Mouse (Mus musculus): ENCODE data around the gene Tmem38b. TPM values are rescaled to one million over a fixed set of nuclear protein-coding genes. Genes with fewer than 3 reads are reported as not detected.
"Not testable (repeated sequence)": the region's sequence is repeated elsewhere in the genome, so short reads cannot be mapped to it uniquely, and the experiment has no call there.

Gene Tmem38b
- total RNA-seq, 2 experiments from 2014 or later, result 58.6 to 69.6 TPM

- intact Hi-C loops (cut with DNase I), result no loop called here
- DNase-seq, result peak; percentile 33
- Histone ChIP-seq H3K27ac (peak overlapping the region; percentile 52; the same call in 1 of the 2 replicates), H3K4me3 (no peak overlapping the region)
- no peak for TF ChIP-seq CTCF (IDR thresholded peaks at IDR 0.05)
Observed at GRCm38 (mm10) chr4:53798896-53799676, 26.8 kb upstream of the Tmem38b start.

- no peak for TF ChIP-seq CTCF (IDR thresholded peaks at IDR 0.05)
- Histone ChIP-seq H3K4me3 (no peak overlapping the region), H3K27ac (peak overlapping the region; percentile 52)
- intact Hi-C loops (cut with DNase I), result no loop called here
- no peak for DNase-seq
Observed at GRCm38 (mm10) chr4:53799753-53800152, 26.1 kb upstream of the Tmem38b start.

GRCm38 (mm10) chr4:53803674-53804073 lies 22.2 kb upstream of the Tmem38b start:
- H3K4me3 ChIP-seq; DNase-seq; intact Hi-C loops (cut with DNase I); H3K27ac ChIP-seq: not testable (repeated sequence)

- H3K27ac ChIP-seq; intact Hi-C loops (cut with DNase I); H3K4me3 ChIP-seq; DNase-seq: not testable (repeated sequence)
Observed at GRCm38 (mm10) chr4:53806428-53806827, 19.4 kb upstream of the Tmem38b start.

GRCm38 (mm10) chr4:53818320-53818719 lies 7.5 kb upstream of the Tmem38b start:
- H3K4me3 ChIP-seq, result no peak overlapping the region
- no peak overlapping the region for H3K27ac ChIP-seq
- intact Hi-C loops (cut with DNase I), result no loop called here
- no peak for TF ChIP-seq CTCF (IDR thresholded peaks at IDR 0.05)
- no peak for DNase-seq

GRCm38 (mm10) chr4:53823697-53824096 lies 2.1 kb upstream of the Tmem38b start:
- Histone ChIP-seq H3K4me3 (no peak overlapping the region), H3K27ac (peak overlapping the region; percentile 98)
- peak; percentile 41 for TF ChIP-seq CTCF (IDR thresholded peaks at IDR 0.05)
- DNase-seq, result peak; percentile 82
- intact Hi-C loops (cut with DNase I), result no loop called here

GRCm38 (mm10) chr4:53824831-53825230 lies 1.0 kb upstream of the Tmem38b start:
- no peak overlapping the region for H3K4me3 ChIP-seq
- TF ChIP-seq CTCF (IDR thresholded peaks at IDR 0.05), result no peak
- DNase-seq, result no peak
- intact Hi-C loops (cut with DNase I), result no loop called here
- H3K27ac ChIP-seq, result peak overlapping the region; percentile 98

- Histone ChIP-seq H3K4me3 (peak overlapping the region; percentile 97), H3K27ac (peak overlapping the region; percentile 98)
- no peak for TF ChIP-seq CTCF (IDR thresholded peaks at IDR 0.05)
- no peak for DNase-seq
- intact Hi-C loops (cut with DNase I), result no loop called here
Observed at GRCm38 (mm10) chr4:53826641-53827248, 900 bp downstream of the Tmem38b start.

- Histone ChIP-seq H3K27ac (peak overlapping the region; percentile 98; the same call in 1 of the 2 replicates), H3K4me3 (no peak overlapping the region; the same call in 1 of the 2 replicates)
- DNase-seq, result no peak
- peak; percentile 11; the same call in 1 of the 2 replicates for TF ChIP-seq CTCF (IDR thresholded peaks at IDR 0.05)
- intact Hi-C loops (cut with DNase I), result no loop called here
Observed at GRCm38 (mm10) chr4:53827869-53828268, 2.0 kb downstream of the Tmem38b start.

GRCm38 (mm10) chr4:53828914-53829313 lies 3.1 kb downstream of the Tmem38b start:
- H3K27ac ChIP-seq, result peak overlapping the region; percentile 98
- TF ChIP-seq CTCF (IDR thresholded peaks at IDR 0.05), result no peak
- peak overlapping the region; percentile 37 for H3K4me3 ChIP-seq
- no peak for DNase-seq
- intact Hi-C loops (cut with DNase I), result no loop called here

- Histone ChIP-seq H3K4me3 (no peak overlapping the region; the same call in 1 of the 2 replicates), H3K27ac (peak overlapping the region; percentile 98)
- intact Hi-C loops (cut with DNase I), result no loop called here
- TF ChIP-seq CTCF (IDR thresholded peaks at IDR 0.05), result no peak
- DNase-seq, result no peak
Observed at GRCm38 (mm10) chr4:53830016-53830415, 4.2 kb downstream of the Tmem38b start.

- TF ChIP-seq CTCF (IDR thresholded peaks at IDR 0.05), result no peak
- no peak for DNase-seq
- intact Hi-C loops (cut with DNase I), result no loop called here
- peak overlapping the region; percentile 98 for H3K27ac ChIP-seq
- H3K4me3 ChIP-seq, result no peak overlapping the region
Observed at GRCm38 (mm10) chr4:53830579-53830978, 4.7 kb downstream of the Tmem38b start.

- intact Hi-C loops (cut with DNase I), result no loop called here
- DNase-seq, result no peak
- no peak for TF ChIP-seq CTCF (IDR thresholded peaks at IDR 0.05)
- no peak overlapping the region for H3K4me3 ChIP-seq
- H3K27ac ChIP-seq, result peak overlapping the region; percentile 43; the same call in 1 of the 2 replicates
Observed at GRCm38 (mm10) chr4:53832321-53832720, 6.5 kb downstream of the Tmem38b start.
